Mouse (Mus musculus) midbrain, embryonic 16.5 days (tissue): ENCODE measurements around the gene Pigr. TPM values are rescaled to one million over a fixed set of nuclear protein-coding genes. Genes with fewer than 3 reads are reported as not detected.

ENCODE experiments used
- ATAC-seq: fragments of 200-750 bp; cut with Nextera tagmentation; 2 replicates; pipeline ENCODE4 v1.8.0; 2017; ENCODE audit warnings: moderate TSS enrichment
- H3K27ac ChIP-seq: fragments of 300-500 bp; sonication (generic); 2 replicates; pipeline ENCODE4 v1.5.1; 2014; ENCODE audit warnings: mild to moderate bottlenecking, low read length, mixed read lengths
- H3K27me3 ChIP-seq: fragments of 300-500 bp; sonication (generic); 2 replicates; pipeline ENCODE4 v1.6.1; 2014; ENCODE audit warnings: low read depth, low read length, mixed read lengths; ENCODE audit not compliant: control insufficient read depth, insufficient read depth
- H3K36me3 ChIP-seq: fragments of 300-500 bp; sonication (generic); 2 replicates; pipeline ENCODE4 v1.6.1; 2014; ENCODE audit warnings: mild to moderate bottlenecking, low read length, moderate library complexity, mixed read lengths; ENCODE audit not compliant: control insufficient read depth, insufficient read depth
- H3K4me1 ChIP-seq: fragments of 300-500 bp; sonication (generic); 2 replicates; pipeline ENCODE4 v1.6.1; 2014; ENCODE audit warnings: mild to moderate bottlenecking, low read length, mixed read lengths; ENCODE audit not compliant: control insufficient read depth, insufficient read depth
- H3K4me2 ChIP-seq: fragments of 300-500 bp; sonication (generic); 2 replicates; pipeline ENCODE4 v1.6.1; 2014; ENCODE audit warnings: mild to moderate bottlenecking, low read length, mixed read lengths
- H3K4me3 ChIP-seq: fragments of 300-500 bp; sonication (generic); 2 replicates; pipeline ENCODE4 v1.5.1; 2014; ENCODE audit warnings: low read depth, mild to moderate bottlenecking, low read length, moderate library complexity, mixed read lengths
- H3K9ac ChIP-seq: fragments of 300-500 bp; sonication (generic); 2 replicates; pipeline ENCODE4 v1.6.1; 2014; ENCODE audit warnings: low read depth, low read length, mixed read lengths
- H3K9me3 ChIP-seq: fragments of 300-500 bp; sonication (generic); replicated peaks from 2 replicates; pipeline ENCODE4 v1.6.1; 2014; ENCODE audit warnings: mild to moderate bottlenecking, low read length, mixed read lengths; ENCODE audit not compliant: control insufficient read depth, poor library complexity, severe bottlenecking
- whole genome bisulfite sequencing: fragments of 180-500 bp; shearing (Covaris S2); extraction: QIAGEN DNeasy Blood & Tissue Kit; methylation state at CpG from one replicate; pipeline ENCODE4 v1.1.7; 2014; 5-methylcytosine and 5-hydroxymethylcytosine counted together
- polyA plus RNA-seq: library from polyadenylated mRNA; unstranded; fragments of >200 nt; fragmentation: Nextera tagmentation; extraction: Ambion mirVana; gene quantifications from 2 replicates; pipeline ENCODE4 v1.2.1, GENCODE M21; 2015

The Pigr gene
- polyA plus RNA-seq, result not detected in 2 replicates

DNA sequence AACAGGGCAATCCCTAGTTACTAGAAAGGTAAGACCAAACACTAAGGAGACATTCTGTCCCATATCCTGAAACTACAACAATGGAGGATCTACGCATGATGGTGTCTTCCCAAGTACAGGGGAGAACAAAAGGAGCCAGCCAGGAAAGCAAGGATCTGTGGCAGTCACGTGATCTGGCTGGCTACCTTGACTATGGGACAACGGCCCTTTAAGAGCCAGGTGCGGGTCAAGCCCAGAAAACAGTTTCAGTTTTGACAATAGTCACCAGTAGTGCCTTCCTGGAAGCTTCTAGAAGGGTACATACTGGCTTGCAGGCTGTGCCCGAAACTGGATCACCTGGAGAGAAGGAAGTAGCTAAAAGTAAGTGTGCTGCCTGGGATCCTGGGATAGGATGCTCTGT, at the start of gene Pigr:
Pigr (plus strand) TSS at position 237 of the 400 bp plus-strand sequence.
- Histone ChIP-seq H3K4me2 (no peak within 1 kb of the TSS), H3K27ac (no peak within 1 kb of the TSS), H3K4me3 (no peak within 1 kb of the TSS), H3K27me3 (no peaks in the 10 kb centered on the region), H3K36me3 (no peaks in the 10 kb centered on the region), H3K4me1 (no peaks in the 10 kb centered on the region), H3K9ac (no peak within 1 kb of the TSS), H3K9me3 (no peaks in the 10 kb centered on the region)
- ATAC-seq, result no peak
- 84% methylated on average over 5 of the region's 5 CpGs for WGBS

DNA sequence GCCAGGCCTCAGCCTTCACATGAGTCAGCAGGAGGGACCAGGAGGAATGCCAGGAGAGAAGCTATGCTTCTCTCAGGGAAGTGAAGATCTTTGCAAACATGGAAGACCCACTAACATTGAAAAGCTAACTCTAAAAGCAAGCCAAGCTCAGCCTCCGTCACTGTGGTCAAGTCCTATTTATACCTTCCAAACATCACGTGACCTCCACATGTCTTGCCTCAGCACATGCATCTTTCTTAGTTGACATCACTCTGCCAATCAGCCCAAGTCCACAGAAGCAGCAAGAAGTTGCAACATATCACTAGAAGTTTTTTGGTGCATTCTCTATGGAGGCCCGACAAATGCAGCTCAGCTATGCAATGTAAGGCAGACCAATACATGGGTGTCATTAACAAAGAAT, 46.6 kb upstream of the Pigr start:
- H3K27me3 ChIP-seq, result no peaks in the 10 kb centered on the region
- H3K9me3 ChIP-seq, result no peaks in the 10 kb centered on the region
- 87% methylated on average over 3 of the region's 3 CpGs for WGBS
- ATAC-seq, result no peak
- H3K27ac ChIP-seq, result no peak overlapping the region
- no peaks in the 10 kb centered on the region for H3K36me3 ChIP-seq
- no peaks in the 10 kb centered on the region for H3K4me1 ChIP-seq
- H3K4me2 ChIP-seq, result no peak overlapping the region
- H3K4me3 ChIP-seq, result no peak overlapping the region
- no peak overlapping the region for H3K9ac ChIP-seq

DNA sequence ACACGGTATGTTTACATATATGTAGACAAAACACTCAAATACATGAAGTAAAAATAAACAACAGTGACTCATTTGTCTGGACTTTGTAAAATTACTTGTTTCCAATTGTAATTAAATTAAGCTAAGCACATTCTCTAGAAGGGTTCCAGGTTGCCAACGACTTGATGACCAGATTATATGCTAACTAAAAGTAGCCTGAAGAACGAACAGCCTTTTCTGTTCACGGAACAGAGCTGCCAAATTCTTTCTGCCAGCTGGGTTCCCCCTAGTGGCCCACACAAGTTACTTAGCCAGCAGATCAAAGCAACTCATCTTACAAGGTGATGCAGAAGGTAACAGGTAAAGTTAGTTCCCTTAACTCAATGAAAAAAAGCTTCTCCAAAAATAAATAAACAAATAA, 42.4 kb upstream of the Pigr start:
- H3K4me3 ChIP-seq, result no peak overlapping the region
- ATAC-seq, result no peak
- no peak overlapping the region for H3K27ac ChIP-seq
- H3K9me3 ChIP-seq, result no peaks in the 10 kb centered on the region
- H3K9ac ChIP-seq, result no peak overlapping the region
- 25% methylated on average over 4 of the region's 4 CpGs for WGBS
- no peaks in the 10 kb centered on the region for H3K4me1 ChIP-seq
- H3K36me3 ChIP-seq, result no peaks in the 10 kb centered on the region
- H3K4me2 ChIP-seq, result no peak overlapping the region
- H3K27me3 ChIP-seq, result no peaks in the 10 kb centered on the region

DNA sequence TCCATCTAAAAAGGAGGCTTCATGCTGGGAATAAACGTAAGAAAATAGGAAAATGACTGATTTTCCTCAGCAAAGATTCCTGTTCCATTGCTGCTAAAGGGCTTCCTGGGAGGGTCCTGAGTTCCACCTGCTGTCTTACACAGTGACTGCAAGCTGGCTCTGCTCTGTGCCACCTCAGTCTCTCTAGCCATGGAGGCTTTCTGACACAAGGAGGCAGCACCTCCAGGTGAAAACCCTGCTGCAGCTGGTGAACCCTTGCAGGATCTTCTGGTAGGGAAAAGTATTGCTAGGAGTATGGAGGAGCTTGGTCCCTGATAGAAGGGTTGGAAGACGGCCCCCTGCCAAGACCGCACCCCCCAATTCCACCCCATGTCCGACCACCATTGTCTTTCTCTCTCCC, 39.5 kb upstream of the Pigr start:
- 44% methylated on average over 4 of the region's 4 CpGs for WGBS
- Histone ChIP-seq H3K4me2 (no peak overlapping the region), H3K4me3 (no peak overlapping the region), H3K9me3 (peaks cover 2% of the 10 kb centered on the region; the same call in 1 of the 2 replicates), H3K27ac (no peak overlapping the region), H3K4me1 (0 out of 2 replicates have a peak, but pooled peaks cover 5% of the 10 kb centered on the region), H3K36me3 (no peaks in the 10 kb centered on the region), H3K9ac (no peak overlapping the region), H3K27me3 (no peaks in the 10 kb centered on the region)
- no peak for ATAC-seq

DNA sequence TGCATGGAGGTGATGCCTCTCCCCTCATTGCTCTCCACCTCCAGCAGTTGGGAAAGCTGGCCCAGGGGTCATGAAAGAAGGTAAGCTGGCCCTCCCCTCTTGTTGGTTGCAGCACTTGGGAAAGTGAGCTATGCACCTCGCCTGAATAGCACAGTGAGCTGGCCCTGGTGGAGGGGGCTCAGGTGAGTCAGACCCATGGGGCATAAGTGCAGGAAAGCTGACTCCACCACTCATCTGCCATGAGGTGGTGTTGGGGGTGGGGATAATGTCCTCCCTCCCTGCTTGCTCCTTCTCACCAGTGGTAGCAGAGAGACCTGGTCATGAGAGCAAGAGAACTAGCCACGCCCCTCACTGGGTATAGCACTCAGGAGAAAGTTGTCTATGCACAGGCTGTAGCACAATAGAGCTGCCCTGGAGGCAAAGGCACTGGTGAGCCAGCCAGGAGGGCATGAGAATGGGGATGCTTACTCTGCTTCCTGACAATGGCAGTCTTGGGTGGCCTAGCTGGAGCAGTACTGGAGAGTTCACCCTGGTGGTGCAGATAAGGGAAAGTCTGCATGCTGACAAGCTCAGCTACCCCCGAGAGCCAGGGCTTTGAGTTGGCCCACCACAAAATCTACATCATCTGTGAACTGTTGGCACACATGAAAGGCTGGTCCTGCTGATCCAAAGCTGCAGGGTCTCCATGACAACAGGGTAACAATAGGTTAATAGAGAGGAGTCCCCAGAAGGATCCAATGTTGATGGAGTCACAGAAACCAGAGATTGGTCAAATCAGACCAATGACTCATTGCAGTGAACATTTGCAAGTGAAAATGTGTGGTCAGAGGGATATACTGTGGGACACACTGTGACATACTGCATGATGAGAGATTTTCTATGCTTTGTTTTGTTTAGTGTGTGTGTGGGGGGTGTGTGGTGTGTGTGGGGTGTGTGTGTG, 36.7 kb upstream of the Pigr start:
- Histone ChIP-seq H3K36me3 (no peaks in the 10 kb centered on the region), H3K4me1 (0 out of 2 replicates have a peak, but pooled peaks cover 5% of the 10 kb centered on the region), H3K4me3 (no peak overlapping the region), H3K27me3 (no peaks in the 10 kb centered on the region), H3K4me2 (no peak overlapping the region), H3K27ac (no peak overlapping the region), H3K9me3 (peaks cover 4% of the 10 kb centered on the region; the same call in 1 of the 2 replicates), H3K9ac (no peak overlapping the region)
- 50% methylated on average over 3 of the region's 3 CpGs for WGBS
- ATAC-seq, result peak; percentile 60; the same call in 1 of the 2 replicates

DNA sequence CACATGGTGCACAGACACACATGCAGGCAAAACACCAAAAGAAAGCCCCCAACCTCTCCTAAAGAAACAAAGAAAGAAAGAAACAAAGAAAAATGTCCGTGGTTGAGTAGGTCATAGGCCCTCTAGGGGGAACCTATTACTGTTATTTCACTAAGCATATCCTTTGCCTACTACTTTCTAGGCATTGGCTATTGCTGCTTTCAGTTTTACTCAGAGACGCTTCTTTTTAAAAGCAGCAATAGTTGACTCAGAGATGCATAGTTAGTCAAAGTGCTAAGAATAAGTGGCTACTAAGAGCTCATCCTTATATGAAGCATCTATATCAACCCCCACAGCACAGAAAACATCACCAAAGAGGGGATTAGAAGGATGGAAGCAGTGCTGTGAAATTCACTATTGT, 31.2 kb upstream of the Pigr start:
- Histone ChIP-seq H3K9ac (no peak overlapping the region), H3K9me3 (peaks cover 4% of the 10 kb centered on the region; the same call in 1 of the 2 replicates), H3K4me1 (no peaks in the 10 kb centered on the region), H3K27ac (no peak overlapping the region), H3K4me3 (no peak overlapping the region), H3K4me2 (no peak overlapping the region), H3K36me3 (no peaks in the 10 kb centered on the region), H3K27me3 (no peaks in the 10 kb centered on the region)
- 77% methylated on average over 2 of the region's 2 CpGs for WGBS
- no peak for ATAC-seq

DNA sequence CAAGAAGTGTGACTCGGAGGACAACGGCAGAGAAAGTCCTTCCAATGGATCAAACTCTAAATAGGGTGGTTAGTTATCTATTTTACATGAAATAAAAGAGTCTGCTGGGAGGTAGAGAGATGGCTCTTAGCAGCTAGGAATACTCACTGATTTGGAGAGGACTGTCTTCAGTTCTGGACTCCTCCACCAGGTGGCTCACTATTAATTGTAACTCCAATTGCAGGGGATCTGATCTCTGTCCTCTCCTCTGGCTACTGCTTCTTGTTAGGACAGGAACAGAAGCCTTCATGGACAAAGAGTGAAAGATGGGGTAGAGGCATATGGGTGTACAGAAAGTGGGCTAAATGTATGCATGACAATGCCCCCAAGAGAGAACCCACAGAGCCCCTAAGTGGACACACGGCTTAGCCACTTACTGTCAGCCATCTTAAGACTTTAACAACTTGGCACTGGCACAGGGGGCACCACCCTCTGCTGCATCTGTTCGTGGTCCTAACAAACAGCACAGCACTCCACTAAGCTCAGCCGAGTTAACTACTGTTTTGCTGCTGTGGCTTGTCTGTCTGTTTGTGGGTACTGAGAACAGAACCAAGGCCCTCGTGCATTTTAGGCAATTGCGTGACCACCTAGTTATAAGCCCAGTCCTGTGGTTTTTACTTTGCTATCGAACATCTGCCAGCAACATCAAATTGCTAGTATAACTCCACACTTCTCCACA, 29.4 kb upstream of the Pigr start:
- H3K27me3 ChIP-seq, result no peaks in the 10 kb centered on the region
- H3K27ac ChIP-seq, result no peak overlapping the region
- peaks cover 1% of the 10 kb centered on the region; the same call in 1 of the 2 replicates for H3K9me3 ChIP-seq
- H3K4me2 ChIP-seq, result no peak overlapping the region
- H3K36me3 ChIP-seq, result no peaks in the 10 kb centered on the region
- ATAC-seq, result no peak
- H3K4me1 ChIP-seq, result no peaks in the 10 kb centered on the region
- no peak overlapping the region for H3K9ac ChIP-seq
- WGBS, result 79% methylated on average over 8 of the region's 8 CpGs
- H3K4me3 ChIP-seq, result no peak overlapping the region

DNA sequence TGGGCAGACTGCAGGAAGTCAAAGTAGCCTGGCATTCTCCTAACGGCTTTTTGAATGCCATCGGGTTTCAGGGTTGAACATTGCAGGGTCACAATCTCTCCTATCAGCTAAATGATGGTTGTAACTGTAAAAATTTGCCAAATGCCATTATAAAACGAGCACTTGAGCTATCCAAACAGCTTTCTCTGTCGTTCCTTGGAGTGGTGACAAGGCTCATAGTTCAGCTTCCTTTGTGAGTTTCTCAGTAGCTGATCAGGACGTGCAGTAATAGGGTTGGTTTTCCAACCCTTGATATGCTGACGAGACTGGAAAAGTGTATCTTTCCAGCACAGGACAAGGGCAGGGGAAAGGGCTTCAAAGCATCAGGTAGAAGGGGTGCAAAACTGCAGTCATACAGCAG, 28.4 kb upstream of the Pigr start:
- H3K4me1 ChIP-seq, result no peaks in the 10 kb centered on the region
- H3K27ac ChIP-seq, result no peak overlapping the region
- H3K4me2 ChIP-seq, result no peak overlapping the region
- no peaks in the 10 kb centered on the region for H3K9me3 ChIP-seq
- 77% methylated on average over 6 of the region's 6 CpGs for WGBS
- no peaks in the 10 kb centered on the region for H3K36me3 ChIP-seq
- no peak overlapping the region for H3K9ac ChIP-seq
- no peak for ATAC-seq
- H3K4me3 ChIP-seq, result no peak overlapping the region
- no peaks in the 10 kb centered on the region for H3K27me3 ChIP-seq

DNA sequence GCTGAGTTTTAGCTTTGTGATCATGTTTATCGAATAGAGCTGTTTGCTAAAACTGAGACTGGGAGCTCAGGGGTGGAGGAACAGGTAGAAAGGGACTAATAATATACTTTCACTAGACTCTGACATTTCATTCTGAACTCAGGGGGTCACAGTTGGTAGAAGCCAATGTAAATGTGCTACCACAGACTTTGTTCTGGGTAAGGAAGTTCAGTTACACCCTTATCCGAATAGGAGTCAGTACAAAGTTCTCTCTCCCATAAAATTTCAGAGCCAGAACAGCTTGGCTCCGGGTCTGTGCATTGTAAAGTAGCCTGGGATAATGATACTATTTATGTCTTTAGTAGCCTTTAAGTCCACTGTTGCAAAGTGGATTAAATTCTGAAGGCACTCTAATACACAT, 27.9 kb upstream of the Pigr start:
- no peak for ATAC-seq

More for the DNA sequence above, 27.9 kb upstream of the Pigr start:
- no peak overlapping the region for H3K27ac ChIP-seq
- no peaks in the 10 kb centered on the region for H3K27me3 ChIP-seq
- no peaks in the 10 kb centered on the region for H3K4me1 ChIP-seq
- H3K4me3 ChIP-seq, result no peak overlapping the region
- WGBS, result 67% methylated on average over 3 of the region's 3 CpGs
- H3K9ac ChIP-seq, result no peak overlapping the region
- no peaks in the 10 kb centered on the region for H3K36me3 ChIP-seq
- no peaks in the 10 kb centered on the region for H3K9me3 ChIP-seq
- no peak overlapping the region for H3K4me2 ChIP-seq
